Mouse (Mus musculus): ENCODE data around the gene Pcnt.

Pcnt gene

GRCm38 (mm10) chr10:76316194-76316593 is 126.4 kb downstream of the Pcnt start:
- DNase-seq (ENCODE audit: low spot score in 2 of 2) = no peak

DNA sequence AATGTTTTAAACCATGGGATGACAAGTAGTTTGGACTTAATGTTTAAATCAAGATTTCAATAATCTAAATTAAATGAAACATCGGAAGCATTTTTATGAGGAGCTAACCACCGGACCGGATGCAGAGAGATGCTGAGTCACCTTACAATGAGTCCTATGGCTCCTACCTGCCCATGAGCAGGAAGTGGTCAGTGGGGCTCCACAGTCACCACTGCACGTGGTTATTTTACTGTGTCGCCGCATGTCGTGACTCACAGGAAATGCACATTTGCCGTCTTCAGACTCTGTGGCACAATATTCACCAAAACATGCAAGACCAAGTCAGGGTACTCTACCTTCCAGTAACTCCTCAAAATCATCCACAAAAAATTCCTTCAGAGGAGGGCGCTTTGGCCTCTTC is 135.8 kb downstream of the Pcnt start:
- no peak for DNase-seq (ENCODE audit: low spot score in 2 of 2)

All from frontal cortex, postnatal 10 days (tissue).